Mouse (Mus musculus): ENCODE measurements around the gene Cbx2.

DNA sequence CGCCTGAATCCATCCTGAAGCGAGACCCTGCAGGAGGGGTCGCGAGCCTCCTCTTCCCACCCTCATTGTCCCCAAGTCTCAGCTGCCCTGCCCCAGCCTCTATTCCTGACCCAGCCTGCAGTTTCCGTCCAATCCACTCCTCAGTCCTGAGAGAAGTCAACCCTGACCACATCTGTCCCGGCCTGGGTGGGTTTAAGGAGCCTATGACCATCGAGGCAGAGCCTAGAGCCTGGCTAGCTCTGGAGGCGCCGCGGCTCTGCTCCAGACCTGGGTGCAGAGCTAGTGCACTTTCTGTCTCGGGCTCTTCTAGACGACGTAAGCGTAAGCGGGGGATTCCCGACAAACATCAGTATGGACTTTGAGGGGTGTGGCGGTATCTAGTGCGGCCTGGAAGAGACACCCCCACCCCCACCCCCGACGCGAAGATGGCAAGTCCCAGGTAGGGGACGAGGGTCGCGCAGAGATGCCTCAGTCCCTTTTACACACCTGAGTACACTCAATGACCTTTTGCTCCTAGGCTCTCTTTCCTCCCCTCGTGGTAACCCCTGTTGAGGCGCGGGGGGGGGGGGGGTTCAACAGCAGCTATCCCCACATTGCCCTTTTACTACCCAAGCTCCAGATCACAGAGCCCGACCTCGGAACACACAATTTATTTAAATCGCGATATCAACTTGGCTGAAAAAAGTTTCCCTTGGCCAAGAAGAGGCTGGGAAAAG is 19.1 kb downstream of the Cbx2 start:
- TF ChIP-seq CTCF (conservative IDR thresholded peaks at IDR 0.05; ENCODE audit: low read length), result no peak
- TF ChIP-seq NANOG (IDR thresholded peaks at IDR 0.05; ENCODE audit: borderline replicate concordance, low read length), result no peak

Data from E14TG2a.4 (cell line).